Mouse (Mus musculus) midbrain, embryonic 12.5 days (tissue): ENCODE measurements at regions not wholly inside any gene's neighbourhood (a gene's known extent, or its start where the extent isn't known, plus 50 kb on each side); places are given as distances from the start of the nearest gene placed in this dataset.

ENCODE experiments used
- ATAC-seq: fragments of 200-750 bp; cut with Nextera tagmentation; 2 replicates; pipeline ENCODE4 v1.8.0; 2017; ENCODE audit warnings: low read depth, moderate TSS enrichment, moderate library complexity; ENCODE audit not compliant: low FRiP score
- H3K27ac ChIP-seq: fragments of 300-500 bp; sonication (generic); replicated peaks from 2 replicates; pipeline ENCODE4 v1.5.1; 2016; ENCODE audit warnings: mild to moderate bottlenecking
- H3K27me3 ChIP-seq: fragments of 300-500 bp; sonication (generic); 2 replicates; pipeline ENCODE4 v1.6.1; 2016; ENCODE audit warnings: mild to moderate bottlenecking
- H3K36me3 ChIP-seq: fragments of 300-500 bp; sonication (generic); 2 replicates; pipeline ENCODE4 v1.6.1; 2016
- H3K4me1 ChIP-seq: fragments of 300-500 bp; sonication (generic); 2 replicates; pipeline ENCODE4 v1.6.1; 2016
- H3K4me2 ChIP-seq: fragments of 300-500 bp; sonication (generic); replicated peaks from 2 replicates; pipeline ENCODE4 v1.6.1; 2016; ENCODE audit warnings: mild to moderate bottlenecking, moderate library complexity
- H3K4me3 ChIP-seq: fragments of 300-500 bp; sonication (generic); 2 replicates; pipeline ENCODE4 v1.5.1; 2016; ENCODE audit warnings: mild to moderate bottlenecking
- H3K9ac ChIP-seq: fragments of 300-500 bp; sonication (generic); replicated peaks from 2 replicates; pipeline ENCODE4 v1.6.1; 2016; ENCODE audit warnings: mild to moderate bottlenecking, moderate library complexity
- H3K9me3 ChIP-seq: fragments of 300-500 bp; sonication (generic); 2 replicates; pipeline ENCODE4 v1.6.1; 2016; ENCODE audit warnings: mild to moderate bottlenecking
- WGBS: fragments of 180-500 bp; shearing (Covaris S2); methylation state at CpG from one replicate; pipeline ENCODE4 v1.1.7; 2016; 5-methylcytosine and 5-hydroxymethylcytosine counted together

DNA sequence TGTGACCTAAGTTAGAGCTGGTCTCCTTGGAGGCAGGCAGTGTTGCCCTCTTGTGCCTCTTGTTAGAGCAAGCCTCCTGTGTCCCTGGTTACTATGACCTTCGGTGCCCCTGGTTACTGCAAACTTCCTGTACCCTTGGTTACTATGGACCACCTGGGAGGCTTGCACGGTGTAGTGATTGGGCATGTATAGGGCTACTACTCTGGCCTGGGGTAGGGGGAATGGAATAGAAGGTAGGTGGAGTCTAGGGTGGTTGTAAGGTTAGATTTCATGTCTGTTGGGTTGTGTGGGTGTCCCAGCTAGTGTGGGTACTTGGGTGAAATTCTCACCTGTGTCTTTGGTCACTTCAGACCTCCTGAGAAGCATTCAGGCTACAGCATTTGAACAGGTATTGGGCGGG, 141.7 kb upstream of the Wdr75 start:
- H3K27ac ChIP-seq = no peak overlapping the region
- H3K4me1 ChIP-seq = no peaks in the 10 kb centered on the region
- no peaks in the 10 kb centered on the region for H3K9me3 ChIP-seq
- WGBS = 89% methylated on average over 3 of the region's 3 CpGs
- no peak overlapping the region for H3K4me3 ChIP-seq
- no peak overlapping the region for H3K4me2 ChIP-seq
- no peaks in the 10 kb centered on the region for H3K27me3 ChIP-seq
- ATAC-seq = 0 out of 2 replicates have a peak, but pooled peaks have one; percentile 41
- no peaks in the 10 kb centered on the region for H3K36me3 ChIP-seq
- no peak overlapping the region for H3K9ac ChIP-seq

DNA sequence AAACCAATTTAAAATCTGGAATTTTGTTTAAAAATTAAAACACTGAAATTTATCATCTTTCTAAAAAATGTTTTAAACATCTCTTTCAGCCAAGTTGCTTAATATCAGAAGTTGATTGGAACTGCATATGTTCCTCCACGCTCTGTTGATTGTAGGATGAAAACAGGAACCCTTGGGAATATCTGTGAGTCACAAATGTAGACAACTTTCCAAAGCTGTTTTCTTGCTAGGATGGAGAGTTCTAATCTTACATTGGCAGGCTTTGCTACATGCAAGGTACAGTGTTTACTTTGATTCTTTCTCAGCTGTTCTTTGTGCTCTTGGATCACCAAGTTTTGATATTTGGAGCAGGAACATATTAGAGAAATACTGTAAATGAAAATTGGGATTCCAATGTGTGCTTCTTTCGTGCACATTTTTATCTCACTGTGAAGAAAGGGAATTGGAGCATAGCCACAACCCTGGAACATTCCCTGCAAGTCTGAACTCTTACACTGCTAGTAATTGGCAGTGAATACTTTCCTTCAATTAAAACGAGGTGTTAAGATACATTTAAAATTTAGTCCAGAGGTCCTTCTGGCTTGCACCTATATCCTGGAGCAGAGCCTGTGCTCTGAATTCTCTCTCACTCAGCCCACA, 131.0 kb upstream of the Wdr75 start:
- no peaks in the 10 kb centered on the region for H3K27me3 ChIP-seq
- H3K9ac ChIP-seq = no peak overlapping the region
- WGBS = 82% methylated on average over 3 of the region's 3 CpGs
- ATAC-seq = no peak
- no peaks in the 10 kb centered on the region for H3K9me3 ChIP-seq
- H3K27ac ChIP-seq = no peak overlapping the region
- H3K4me1 ChIP-seq = no peaks in the 10 kb centered on the region
- no peaks in the 10 kb centered on the region for H3K36me3 ChIP-seq
- H3K4me2 ChIP-seq = no peak overlapping the region
- H3K4me3 ChIP-seq = no peak overlapping the region

DNA sequence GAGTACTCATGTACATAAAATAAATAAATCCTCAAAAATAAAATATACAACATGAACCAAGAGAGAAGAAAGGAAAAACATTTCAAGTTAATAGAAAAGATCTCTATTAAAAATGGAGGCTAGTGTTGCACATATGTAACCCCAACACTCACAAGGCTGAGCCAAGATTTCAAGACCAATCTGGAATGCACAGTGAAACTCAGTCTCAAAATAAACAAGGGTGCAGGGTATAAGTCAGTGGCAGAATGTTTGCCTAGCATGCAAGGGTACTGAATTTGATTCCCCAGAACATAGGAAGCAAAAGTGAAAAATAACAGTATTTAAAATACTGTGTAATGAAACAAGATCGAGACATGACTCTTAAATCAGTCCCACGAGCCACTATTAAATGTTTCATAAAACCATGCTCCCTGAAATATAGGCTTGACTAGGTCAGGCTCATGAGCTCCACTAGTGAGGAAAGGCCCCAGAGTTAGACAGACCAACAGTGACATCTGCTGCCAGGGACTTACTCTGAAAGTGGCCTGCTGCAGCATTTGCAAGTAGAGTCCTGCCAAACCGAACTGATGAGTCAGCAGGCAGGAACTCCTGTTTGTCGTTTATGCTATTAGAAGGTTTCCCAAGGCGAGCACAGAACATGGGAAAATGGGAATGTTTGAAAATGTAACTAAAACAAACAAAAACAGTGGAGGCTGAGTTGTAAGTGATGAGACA, 122.4 kb upstream of the Wdr75 start:
- Histone ChIP-seq H3K4me2 (no peak overlapping the region), H3K4me1 (no peaks in the 10 kb centered on the region), H3K4me3 (no peak overlapping the region), H3K27me3 (no peaks in the 10 kb centered on the region), H3K9ac (no peak overlapping the region), H3K9me3 (no peaks in the 10 kb centered on the region), H3K36me3 (no peaks in the 10 kb centered on the region), H3K27ac (no peak overlapping the region)
- ATAC-seq = no peak
- 71% methylated on average over 5 of the region's 5 CpGs for WGBS

DNA sequence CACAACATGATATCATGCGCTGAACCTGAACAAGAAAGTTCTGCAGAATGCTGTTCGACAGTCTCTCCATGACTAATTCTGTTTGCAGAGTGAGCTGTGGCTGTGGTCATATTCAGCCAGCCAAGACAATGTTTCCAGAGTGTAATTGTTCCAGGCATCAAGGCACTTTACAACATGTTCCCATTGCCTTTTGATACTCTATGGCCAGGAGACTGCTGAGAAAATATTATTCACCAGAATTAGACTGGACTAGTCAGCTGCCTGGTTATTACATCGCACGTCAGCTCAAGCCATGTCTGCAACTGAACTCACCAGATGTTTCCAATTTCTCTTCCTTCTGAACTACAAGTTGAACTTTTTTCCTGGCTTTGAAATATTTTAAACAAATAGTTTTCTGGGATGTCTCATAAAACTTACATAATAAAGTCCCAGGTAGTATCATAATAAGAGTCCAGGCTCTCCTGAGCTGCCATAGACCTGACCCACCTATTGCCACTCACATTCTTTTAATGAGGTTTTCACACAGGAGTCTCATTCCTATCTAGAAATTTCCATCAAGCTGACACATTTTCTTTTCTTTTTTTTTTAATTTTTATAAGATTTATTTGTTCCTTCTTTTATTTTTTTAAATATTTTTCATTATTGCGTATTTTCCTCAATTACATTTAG, 119.1 kb upstream of the Wdr75 start:
- no peak overlapping the region for H3K4me2 ChIP-seq
- H3K9me3 ChIP-seq = no peaks in the 10 kb centered on the region
- no peaks in the 10 kb centered on the region for H3K27me3 ChIP-seq
- WGBS = 83% methylated on average over 5 of the region's 5 CpGs
- no peaks in the 10 kb centered on the region for H3K4me1 ChIP-seq
- no peak overlapping the region for H3K4me3 ChIP-seq
- no peak for ATAC-seq
- H3K9ac ChIP-seq = no peak overlapping the region
- H3K36me3 ChIP-seq = no peaks in the 10 kb centered on the region
- H3K27ac ChIP-seq = no peak overlapping the region

DNA sequence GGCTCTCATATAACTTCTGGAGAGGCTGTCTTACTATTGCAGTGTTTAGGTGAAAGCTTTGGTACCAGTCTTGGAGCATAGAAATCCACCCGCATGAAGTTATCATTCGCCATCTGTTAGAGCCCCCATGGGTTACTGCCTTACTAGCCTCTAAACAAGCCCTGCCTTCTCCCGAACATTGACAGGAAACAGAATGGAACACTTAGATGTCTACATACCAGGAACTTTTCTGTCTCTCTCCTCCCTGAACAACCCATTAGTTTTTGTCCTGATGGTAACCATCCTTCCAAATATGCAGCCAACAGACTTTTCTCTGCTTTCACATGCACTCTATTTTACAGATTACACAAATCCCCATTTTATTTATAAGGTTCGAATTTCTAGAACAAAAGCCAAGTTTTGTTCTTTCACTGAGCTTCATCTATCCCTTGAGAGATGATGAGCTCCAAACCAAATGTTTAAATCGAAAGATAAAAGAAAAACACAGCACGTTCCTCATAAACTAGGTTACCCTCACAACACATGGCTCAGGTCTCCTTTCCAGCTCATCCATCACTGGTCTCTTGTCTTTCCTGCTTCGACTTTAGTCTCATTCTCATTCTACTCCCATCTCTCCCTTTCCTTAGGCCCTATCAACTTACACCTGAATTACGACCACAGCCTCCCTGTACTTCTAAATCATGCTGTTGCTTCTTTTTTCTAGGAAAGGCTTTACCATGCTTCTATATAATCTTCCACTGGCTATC, 114.8 kb upstream of the Wdr75 start:
- ATAC-seq = no peak
- Histone ChIP-seq H3K4me1 (no peaks in the 10 kb centered on the region), H3K9me3 (no peaks in the 10 kb centered on the region), H3K4me3 (no peak overlapping the region), H3K9ac (no peak overlapping the region), H3K27ac (no peak overlapping the region), H3K27me3 (no peaks in the 10 kb centered on the region), H3K36me3 (no peaks in the 10 kb centered on the region), H3K4me2 (no peak overlapping the region)
- whole genome bisulfite sequencing = 89% methylated on average over 8 of the region's 8 CpGs

DNA sequence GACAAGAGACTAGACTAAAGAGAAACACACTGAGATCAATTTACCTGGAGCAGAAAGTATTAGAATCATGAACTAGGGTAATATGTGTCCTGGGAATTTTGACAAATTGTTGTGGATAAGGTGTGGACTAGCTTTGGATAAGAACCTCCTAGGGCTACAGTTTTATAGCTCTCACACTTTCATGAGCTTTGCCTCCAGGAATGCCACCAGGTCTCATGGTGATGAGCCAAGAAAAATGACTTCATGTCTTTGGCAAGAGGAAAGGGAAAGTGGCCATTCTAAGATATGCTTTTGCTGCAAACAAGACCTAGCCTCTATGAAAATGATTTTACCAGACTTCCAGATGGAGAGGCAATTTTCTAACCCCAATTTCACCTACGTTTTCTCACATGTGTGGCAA, 94.1 kb upstream of the Wdr75 start:
- H3K9me3 ChIP-seq = no peaks in the 10 kb centered on the region
- 75% methylated on average over 1 of the region's 1 CpGs for WGBS
- no peak overlapping the region for H3K27ac ChIP-seq
- no peak overlapping the region for H3K9ac ChIP-seq
- H3K4me3 ChIP-seq = no peak overlapping the region
- no peak for ATAC-seq
- no peaks in the 10 kb centered on the region for H3K36me3 ChIP-seq
- H3K4me1 ChIP-seq = no peaks in the 10 kb centered on the region
- H3K27me3 ChIP-seq = no peaks in the 10 kb centered on the region
- no peak overlapping the region for H3K4me2 ChIP-seq

DNA sequence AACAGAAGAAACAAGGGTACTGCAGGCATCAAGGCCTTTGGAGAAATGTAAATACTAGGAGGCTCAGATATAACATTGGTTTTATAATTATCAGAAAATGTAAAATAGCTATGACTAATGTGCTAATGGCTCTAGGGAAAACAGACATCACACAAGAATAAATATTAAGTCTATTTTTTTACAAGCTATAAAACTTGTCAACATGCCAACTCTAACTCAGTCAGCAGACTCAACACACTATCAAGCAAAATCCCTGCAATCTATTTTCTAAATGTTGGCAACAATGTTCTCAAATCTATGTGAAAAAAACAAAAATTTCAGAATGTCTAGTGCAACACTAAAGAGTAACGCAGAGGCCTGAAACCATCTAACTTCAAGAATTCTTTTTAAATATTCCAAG, 93.5 kb upstream of the Wdr75 start:
- no peak for ATAC-seq

DNA sequence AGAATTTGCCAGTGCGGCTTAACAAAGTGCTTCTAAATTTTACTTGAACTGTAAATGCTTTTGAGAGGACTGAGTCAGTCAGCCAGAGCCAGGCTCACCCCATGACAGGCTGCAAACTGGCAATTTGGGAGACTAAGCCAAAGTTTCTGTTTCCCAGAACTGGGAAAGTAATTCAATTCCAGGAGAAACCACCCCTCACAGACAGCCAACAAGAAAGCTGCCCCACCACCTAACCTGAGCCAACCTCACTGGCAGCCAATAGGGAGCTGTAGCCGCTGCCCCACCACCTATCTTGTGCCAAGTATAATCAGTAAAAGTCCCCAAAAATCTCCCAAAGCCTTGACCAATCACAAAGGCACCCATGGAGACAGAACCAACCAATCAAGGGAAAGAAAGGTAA, 71.6 kb upstream of the Wdr75 start:
- ATAC-seq = no peak
- H3K9ac ChIP-seq = no peak overlapping the region

More for the DNA sequence above, 93.5 kb upstream of the Wdr75 start:
- 96% methylated on average over 1 of the region's 1 CpGs for whole genome bisulfite sequencing
- no peak overlapping the region for H3K27ac ChIP-seq
- H3K36me3 ChIP-seq = no peaks in the 10 kb centered on the region
- H3K9me3 ChIP-seq = no peaks in the 10 kb centered on the region
- no peaks in the 10 kb centered on the region for H3K27me3 ChIP-seq
- no peak overlapping the region for H3K4me2 ChIP-seq
- H3K4me1 ChIP-seq = no peaks in the 10 kb centered on the region
- no peak overlapping the region for H3K4me3 ChIP-seq
- no peak overlapping the region for H3K9ac ChIP-seq

DNA sequence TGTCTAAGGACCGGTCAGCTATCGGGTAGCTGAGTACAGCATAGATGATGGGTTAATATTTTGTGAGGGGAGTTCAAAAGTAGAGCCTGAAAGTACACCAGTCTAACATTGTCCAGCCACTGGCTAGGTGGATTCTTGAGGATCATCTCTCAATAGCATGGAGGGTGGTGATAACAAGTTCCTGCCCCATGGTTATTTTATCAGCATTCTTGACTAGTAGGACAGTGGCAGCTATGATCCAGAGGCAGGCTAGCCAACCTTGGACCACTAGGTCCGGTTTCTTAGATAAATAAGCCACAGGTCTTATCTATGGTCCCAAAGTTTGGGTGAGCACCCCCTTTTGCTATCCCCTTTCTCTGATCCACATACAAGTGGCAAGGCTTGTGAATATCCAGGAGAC, 62.0 kb upstream of the Wdr75 start:
- no peak for ATAC-seq
- H3K9ac ChIP-seq = no peak overlapping the region
- no peaks in the 10 kb centered on the region for H3K36me3 ChIP-seq

More for the DNA sequence above, 71.6 kb upstream of the Wdr75 start:
- Histone ChIP-seq H3K36me3 (no peaks in the 10 kb centered on the region), H3K4me3 (no peak overlapping the region), H3K9me3 (no peaks in the 10 kb centered on the region), H3K4me2 (no peak overlapping the region), H3K4me1 (no peaks in the 10 kb centered on the region), H3K27ac (no peak overlapping the region), H3K27me3 (no peaks in the 10 kb centered on the region)
- 98% methylated on average over 2 of the region's 2 CpGs for WGBS

DNA sequence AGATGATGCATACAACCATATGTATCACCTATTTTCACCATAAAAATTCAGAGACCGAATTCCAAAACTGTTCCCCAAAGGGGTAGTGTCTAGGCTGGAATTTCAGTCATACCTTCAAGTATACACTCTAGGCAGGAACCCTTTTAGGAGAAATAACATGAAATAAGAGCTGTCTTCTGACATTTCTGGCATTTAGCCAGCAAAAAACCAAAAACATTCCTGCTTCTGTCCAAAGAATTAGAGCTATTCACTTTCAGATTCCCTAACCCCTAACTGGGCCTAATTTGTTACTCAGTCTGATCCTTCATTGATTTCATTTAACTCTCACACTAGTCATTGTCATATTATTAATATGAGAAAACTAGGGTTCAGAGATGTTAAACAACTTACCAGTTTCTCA, 49.8 kb upstream of the Wdr75 start:
- H3K36me3 ChIP-seq = no peaks in the 10 kb centered on the region
- WGBS = 88% methylated on average over 1 of the region's 1 CpGs

More for the DNA sequence above, 62.0 kb upstream of the Wdr75 start:
- Histone ChIP-seq H3K27ac (no peak overlapping the region), H3K27me3 (no peaks in the 10 kb centered on the region), H3K4me2 (no peak overlapping the region), H3K4me3 (no peak overlapping the region), H3K9me3 (no peaks in the 10 kb centered on the region), H3K4me1 (no peaks in the 10 kb centered on the region)
- WGBS = 94% methylated on average over 3 of the region's 3 CpGs

More for the DNA sequence above, 49.8 kb upstream of the Wdr75 start:
- H3K9me3 ChIP-seq = peaks cover 6% of the 10 kb centered on the region
- H3K4me3 ChIP-seq = no peak overlapping the region
- H3K4me1 ChIP-seq = no peaks in the 10 kb centered on the region
- H3K27me3 ChIP-seq = no peaks in the 10 kb centered on the region
- no peak overlapping the region for H3K27ac ChIP-seq
- H3K9ac ChIP-seq = no peak overlapping the region
- H3K4me2 ChIP-seq = no peak overlapping the region
- ATAC-seq = no peak
